8 mouse cellular contexts compared by ENCODE assay signal in the genomic region with DNA sequence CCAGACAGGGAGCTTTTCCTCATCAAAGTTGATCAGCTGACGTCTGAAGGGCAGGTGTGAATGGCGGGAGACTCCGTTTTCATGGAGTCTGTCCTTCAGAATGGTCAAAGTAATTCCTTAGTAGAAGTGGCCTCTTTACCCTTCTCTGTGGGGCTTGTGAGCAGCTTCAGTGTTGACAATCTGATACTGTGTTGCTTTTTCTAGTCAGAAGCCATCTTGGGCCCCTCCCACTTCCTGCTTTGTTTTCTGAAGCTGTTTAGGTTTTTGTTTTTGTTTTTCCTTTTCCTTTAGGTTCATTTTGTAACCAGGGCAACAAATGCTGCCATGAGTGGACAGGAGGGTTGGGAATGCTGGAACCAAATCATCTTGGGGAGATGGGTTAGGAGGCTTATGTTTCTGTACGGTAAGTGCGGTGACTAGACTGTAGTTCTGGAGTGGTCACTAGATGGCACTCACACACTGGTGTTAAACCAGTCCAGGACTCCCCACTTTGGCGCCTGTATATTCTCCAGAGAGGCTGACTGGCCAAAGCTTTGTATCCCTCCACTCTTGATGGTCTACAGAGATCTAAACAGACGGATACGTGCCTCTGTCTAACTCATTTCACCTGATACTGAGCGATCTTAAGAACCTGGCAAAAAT. TPM values are rescaled to one million over a fixed set of nuclear protein-coding genes. Genes with fewer than 3 reads are reported as not detected.
DNase-seq lines count a peak whose midpoint lies in the region; ATAC-seq and TF ChIP-seq lines count a peak whose summit lies in the region.

No protein-coding gene starts in this region.

- H3K27me3 ChIP-seq in hindbrain, postnatal 0 days (ENCODE audit: insufficient read depth, low read length), result peaks cover 7% of the 10 kb centered on the region; the same call in 1 of the 2 replicates

- DNase-seq in WW6 (ENCODE audit: low read depth, low spot score), result peak; percentile 40
- peak; percentile 44 to 89 for DNase-seq in cerebellum, postnatal 4 days (ENCODE audit: low spot score in 2 of 2)
- DNase-seq in gastrocnemius, adult 18-20 months (ENCODE audit: low spot score), result peak; percentile 75
- DNase-seq in hindbrain, postnatal 0 days (ENCODE audit: low spot score), result peak; percentile 96
- peak; percentile 77 to 85 for DNase-seq in left cerebral cortex, adult 18-20 months (ENCODE audit: low spot score in 2 of 2)
- DNase-seq in lung, postnatal 4 days, result peak; percentile 38 to 80
- DNase-seq in right cerebral cortex, adult 18-20 months, result peak; percentile 78
- DNase-seq in urinary bladder, postnatal 25 days (ENCODE audit: low spot score), result peak; percentile 62

- ATAC-seq in hindbrain, postnatal 0 days, result peak; percentile 92

- WGBS in hindbrain, postnatal 0 days, result 26% methylated on average over 9 of the region's 9 CpGs

- no peaks in the 10 kb centered on the region for H3K9me3 ChIP-seq in hindbrain, postnatal 0 days (ENCODE audit: low read length)

- peak; percentile 89 for TF ChIP-seq CTCF in hindbrain, postnatal 0 days (IDR thresholded peaks at IDR 0.05; ENCODE audit: low read depth)

- H3K4me1 ChIP-seq in hindbrain, postnatal 0 days (ENCODE audit: insufficient read depth, low read length), result no peaks in the 10 kb centered on the region

- H3K9ac ChIP-seq in hindbrain, postnatal 0 days (replicated peaks; ENCODE audit: low read length), result no peak overlapping the region

- no peak overlapping the region for H3K4me3 ChIP-seq in hindbrain, postnatal 0 days (ENCODE audit: low read length)

- H3K27ac ChIP-seq in hindbrain, postnatal 0 days, result peak overlapping the region; percentile 67; the same call in 1 of the 2 replicates

- peak overlapping the region; percentile 34 for H3K4me2 ChIP-seq in hindbrain, postnatal 0 days (ENCODE audit: low read depth, low read length)

- no peaks in the 10 kb centered on the region for H3K36me3 ChIP-seq in hindbrain, postnatal 0 days (ENCODE audit: insufficient read depth, low read length)

RNA-seq across cellular contexts. Expression of a gene that starts 42.1 kb away (rescaled TPM):
- 10 to 100 TPM; 68.5 to 70.8 TPM for total RNA-seq in gastrocnemius, adult 18-20 months (2021)
- 13.3 and 17.4 TPM in 2 replicates for total RNA-seq in hindbrain, postnatal 0 days (2014; rRNA removed)
- 26.7 and 29.9 TPM in 2 replicates for polyA plus RNA-seq in hindbrain, postnatal 0 days (2015; fragmentation: Nextera tagmentation; extraction: Ambion mirVana)
- total RNA-seq in left cerebral cortex, adult 18-20 months (2021), result 10 to 100 TPM; 22.9 to 28.7 TPM

Comparison
In these comparisons a context has a peak if more than half of its experiments do, and no peak if none do; other contexts are left out.
1. DNase-seq: peak in every context shown above with its lines; median percentile 96 in hindbrain, postnatal 0 days; 81 in left cerebral cortex, adult 18-20 months; 78 in right cerebral cortex, adult 18-20 months; 75 in gastrocnemius, adult 18-20 months; 66 in cerebellum, postnatal 4 days; 62 in urinary bladder, postnatal 25 days; 59 in lung, postnatal 4 days; 40 in WW6.